Mouse (Mus musculus): ENCODE results near the gene Syt5. TPM values are rescaled to one million over a fixed set of nuclear protein-coding genes. Genes with fewer than 3 reads are reported as not detected.

The Syt5 gene
- polyA plus RNA-seq, 1 experiment = 0.22 TPM

GRCm38 (mm10) chr7:4503858-4504257 lies 43.5 kb downstream of the Syt5 start:
- H3K4me3 ChIP-seq = no peak overlapping the region
- no peaks in the 10 kb centered on the region for H3K36me3 ChIP-seq (ENCODE audit: control insufficient read depth, insufficient read depth)
- no peak overlapping the region for H3K4me2 ChIP-seq (ENCODE audit: low read depth)
- H3K27me3 ChIP-seq (ENCODE audit: control insufficient read depth, insufficient read depth, insufficient read length) = no peaks in the 10 kb centered on the region
- TF ChIP-seq POLR2AphosphoS2 (IDR thresholded peaks at IDR 0.05; ENCODE audit: insufficient read length, low read depth) (no peak), SRF (IDR thresholded peaks at IDR 0.05; ENCODE audit: control insufficient read depth, insufficient read length, low read depth) (no peak), MAX (IDR thresholded peaks at IDR 0.05; ENCODE audit: low read depth) (no peak), E2F4 (IDR thresholded peaks at IDR 0.05; ENCODE audit: insufficient read depth) (no peak), CEBPB (IDR thresholded peaks at IDR 0.05; ENCODE audit: insufficient read depth, poor library complexity, severe bottlenecking) (no peak), MYOD1 (IDR thresholded peaks at IDR 0.05; ENCODE audit: control insufficient read depth in 1 of 3, insufficient read length in 2 of 3, low read depth in 2 of 3) (no peak), TCF3 (IDR thresholded peaks at IDR 0.05; ENCODE audit: insufficient read length, low read depth) (no peak), REST (IDR thresholded peaks at IDR 0.05; ENCODE audit: insufficient read depth, insufficient read length) (no peak), POLR2A (IDR thresholded peaks at IDR 0.05; ENCODE audit: insufficient read length, low read depth) (no peak), TCF12 (IDR thresholded peaks at IDR 0.05; ENCODE audit: insufficient read depth, poor library complexity, severe bottlenecking) (no peak)
- peaks cover 22% of the 10 kb centered on the region for H3K79me2 ChIP-seq (ENCODE audit: control insufficient read depth, insufficient read depth)
- no peak overlapping the region for H3ac ChIP-seq (ENCODE audit: control insufficient read depth, insufficient read length)

- peaks cover 29% of the 10 kb centered on the region for H3K79me2 ChIP-seq (ENCODE audit: control insufficient read depth, insufficient read depth)
- H3K4me2 ChIP-seq (ENCODE audit: low read depth) = no peak overlapping the region
- H3K36me3 ChIP-seq (ENCODE audit: control insufficient read depth, insufficient read depth) = no peaks in the 10 kb centered on the region
- H3K4me3 ChIP-seq = peak overlapping the region; percentile 53
- no peaks in the 10 kb centered on the region for H3K27me3 ChIP-seq (ENCODE audit: control insufficient read depth, insufficient read depth, insufficient read length)
- no peak for TF ChIP-seq CEBPB (IDR thresholded peaks at IDR 0.05; ENCODE audit: insufficient read depth, poor library complexity, severe bottlenecking)
- TF ChIP-seq TCF3 (IDR thresholded peaks at IDR 0.05; ENCODE audit: insufficient read length, low read depth) = no peak
- no peak for TF ChIP-seq MYOG (IDR thresholded peaks at IDR 0.05; ENCODE audit: control insufficient read depth in 1 of 3, insufficient read depth in 1 of 3, insufficient read length in 2 of 3, low read depth in 2 of 3)
- TF ChIP-seq REST (IDR thresholded peaks at IDR 0.05; ENCODE audit: insufficient read depth, insufficient read length) = no peak
- H3ac ChIP-seq (ENCODE audit: control insufficient read depth, insufficient read length) = no peak overlapping the region
Measured at GRCm38 (mm10) chr7:4503100-4503499, 44.2 kb downstream of the Syt5 start.

GRCm38 (mm10) chr7:4502421-4503090 lies 44.8 kb downstream of the Syt5 start:
- TF ChIP-seq POLR2AphosphoS2 (IDR thresholded peaks at IDR 0.05; ENCODE audit: insufficient read length, low read depth) (peak; percentile 60), SRF (IDR thresholded peaks at IDR 0.05; ENCODE audit: control insufficient read depth, insufficient read length, low read depth) (peak; percentile 43), REST (IDR thresholded peaks at IDR 0.05; ENCODE audit: insufficient read depth, insufficient read length) (no peak)
- Histone ChIP-seq H3K4me3 (peak overlapping the region; percentile 53), H3ac (ENCODE audit: control insufficient read depth, insufficient read length) (no peak overlapping the region), H3K79me2 (ENCODE audit: control insufficient read depth, insufficient read depth) (peaks cover 34% of the 10 kb centered on the region), H3K27me3 (ENCODE audit: control insufficient read depth, insufficient read depth, insufficient read length) (no peaks in the 10 kb centered on the region), H3K4me2 (ENCODE audit: low read depth) (peak overlapping the region; percentile 86), H3K36me3 (ENCODE audit: control insufficient read depth, insufficient read depth) (no peaks in the 10 kb centered on the region)

DNA sequence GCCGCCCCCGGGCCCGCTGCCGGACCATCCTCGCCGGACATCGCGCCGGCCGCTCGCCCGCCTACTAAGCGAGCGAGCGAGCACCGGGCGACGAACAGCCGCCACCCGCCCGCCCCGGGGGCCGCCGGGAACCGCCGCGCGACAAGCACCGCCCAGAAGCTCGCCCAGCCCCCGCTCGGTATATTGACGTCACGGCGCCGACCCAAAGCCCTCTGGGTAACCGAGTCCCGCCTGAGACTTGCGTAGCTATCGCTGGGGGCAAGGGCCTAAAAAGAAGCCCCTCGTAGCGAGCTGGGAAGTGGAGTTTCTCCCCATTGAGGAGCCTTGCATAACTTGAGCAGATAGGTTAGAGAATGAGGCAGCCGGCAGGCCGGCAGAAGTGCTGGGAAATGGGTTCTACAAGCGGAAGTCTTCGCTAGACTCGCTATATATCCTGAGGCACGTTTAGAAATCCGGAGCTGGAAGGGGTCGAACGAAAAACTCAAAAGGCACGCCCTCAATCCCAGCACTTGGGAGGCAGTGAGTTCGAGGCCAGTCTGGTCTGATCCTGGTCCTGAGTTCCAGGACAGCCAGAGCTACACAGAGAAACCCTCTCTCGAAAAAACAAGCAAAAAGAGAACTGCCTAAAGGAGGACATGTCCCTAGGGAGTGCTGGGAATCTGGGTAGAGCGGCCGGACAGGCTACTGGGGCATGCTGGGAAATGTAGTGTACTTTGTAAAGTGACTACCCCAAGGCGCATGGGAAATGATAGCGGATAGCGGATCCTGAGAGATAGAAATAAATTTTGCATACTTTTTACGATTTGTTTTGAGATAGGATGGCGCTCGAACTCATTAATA lies 45.6 kb downstream of the Syt5 start, which contains the start of gene Ppp1r12c:
Gene Ppp1r12c, minus strand, starts transcription at position 123 of the 840 bp plus-strand sequence.
- Histone ChIP-seq H3K27me3 (ENCODE audit: control insufficient read depth, insufficient read depth, insufficient read length) (no peaks in the 10 kb centered on the region), H3K4me3 (peak within 1 kb of the TSS; percentile 53), H3ac (ENCODE audit: control insufficient read depth, insufficient read length) (peak within 1 kb of the TSS; percentile 76), H3K79me2 (ENCODE audit: control insufficient read depth, insufficient read depth) (peaks cover 42% of the 10 kb centered on the region), H3K36me3 (ENCODE audit: control insufficient read depth, insufficient read depth) (peaks cover 2% of the 10 kb centered on the region), H3K4me2 (ENCODE audit: low read depth) (peak within 1 kb of the TSS; percentile 86)
- TF ChIP-seq MAX (IDR thresholded peaks at IDR 0.05; ENCODE audit: low read depth) (no peak), E2F4 (IDR thresholded peaks at IDR 0.05; ENCODE audit: insufficient read depth) (no peak), REST (IDR thresholded peaks at IDR 0.05; ENCODE audit: insufficient read depth, insufficient read length) (no peak), POLR2AphosphoS2 (IDR thresholded peaks at IDR 0.05; ENCODE audit: insufficient read length, low read depth) (peak; percentile 70), POLR2A (IDR thresholded peaks at IDR 0.05; ENCODE audit: insufficient read length, low read depth) (peak; percentile 66), TCF12 (IDR thresholded peaks at IDR 0.05; ENCODE audit: insufficient read depth, poor library complexity, severe bottlenecking) (no peak), USF1 (IDR thresholded peaks at IDR 0.05; ENCODE audit: low read depth) (no peak), MYOD1 (IDR thresholded peaks at IDR 0.05; ENCODE audit: control insufficient read depth in 1 of 3, insufficient read length in 2 of 3, low read depth in 2 of 3) (no peak), MYOG (IDR thresholded peaks at IDR 0.05; ENCODE audit: control insufficient read depth in 1 of 3, insufficient read depth in 1 of 3, insufficient read length in 2 of 3, low read depth in 2 of 3) (peak in 1 of 3 experiments; percentile 34), SRF (IDR thresholded peaks at IDR 0.05; ENCODE audit: control insufficient read depth, insufficient read length, low read depth) (no peak), TCF3 (IDR thresholded peaks at IDR 0.05; ENCODE audit: insufficient read length, low read depth) (no peak), CEBPB (IDR thresholded peaks at IDR 0.05; ENCODE audit: insufficient read depth, poor library complexity, severe bottlenecking) (no peak)
